Mouse (Mus musculus) monocyte, adult 59 days (primary cell): Measurements from ENCODE around the gene Myadm. TPM values are rescaled to one million over a fixed set of nuclear protein-coding genes. Genes with fewer than 3 reads are reported as not detected.

Experiments used
- total RNA-seq, 2 experiments: library from RNA; stranded (reverse); gene quantifications; one replicate each; pipeline ENCODE4 v1.2.4; 2023

Gene Myadm
- total RNA-seq: 100 to 1,000 TPM; 329 to 360 TPM

GRCm38 (mm10) chr7:3288976-3289970, at the start of gene Myadm, which contains the start of gene Prkcg:
Myadm (plus strand) TSS chr7:3289080.
Prkcg (plus strand) TSS chr7:3289179.

GRCm38 (mm10) chr7:3332619-3333521, 44.0 kb downstream of the Myadm start, which contains the start of gene Cacng7:
Cacng7 (plus strand) TSS chr7:3332955.

Other genes with a start within 250 kb of the Myadm start
- gene AU018091, start 119.9 kb upstream of the Myadm start, total RNA-seq: not detected
- gene Nlrp12, start 39.3 kb upstream of the Myadm start, total RNA-seq: under 1 TPM in 1 of 2 experiments, not detected in 1; 0.12 TPM
- gene Prkcg, start 99 bp downstream of the Myadm start, total RNA-seq: 1 to 10 TPM; 5.7 to 8.9 TPM
- not detected for gene Cacng7, start 43.9 kb downstream of the Myadm start, total RNA-seq
- gene Cacng8, start 101.6 kb downstream of the Myadm start, total RNA-seq: under 1 TPM in 1 of 2 experiments, not detected in 1; 0.60 TPM
- gene Cacng6, start 135.1 kb downstream of the Myadm start, total RNA-seq: under 1 TPM in 1 of 2 experiments, not detected in 1; 0.43 TPM
- 1 to 10 TPM; 3.9 to 9.3 TPM for gene Tarm1, start 213.5 kb downstream of the Myadm start, total RNA-seq